Mouse (Mus musculus) spleen, adult 2 months (tissue): ENCODE measurements around the gene Kat7.

Source experiments
- CTCF ChIP-seq: fragments of 200-500 bp; IDR thresholded peaks from 2 replicates; pipeline ENCODE4 v1.5.1; 2011; ENCODE audit warnings: mild to moderate bottlenecking, inconsistent platforms; ENCODE audit not compliant: insufficient read depth, insufficient read length, insufficient replicate concordance; ENCODE audit errors: extremely low read depth
- POLR2A ChIP-seq: fragments of 200-500 bp; IDR thresholded peaks from 2 replicates; pipeline ENCODE4 v1.6.1; 2011; ENCODE audit warnings: low read depth, low read length, inconsistent platforms

DNA sequence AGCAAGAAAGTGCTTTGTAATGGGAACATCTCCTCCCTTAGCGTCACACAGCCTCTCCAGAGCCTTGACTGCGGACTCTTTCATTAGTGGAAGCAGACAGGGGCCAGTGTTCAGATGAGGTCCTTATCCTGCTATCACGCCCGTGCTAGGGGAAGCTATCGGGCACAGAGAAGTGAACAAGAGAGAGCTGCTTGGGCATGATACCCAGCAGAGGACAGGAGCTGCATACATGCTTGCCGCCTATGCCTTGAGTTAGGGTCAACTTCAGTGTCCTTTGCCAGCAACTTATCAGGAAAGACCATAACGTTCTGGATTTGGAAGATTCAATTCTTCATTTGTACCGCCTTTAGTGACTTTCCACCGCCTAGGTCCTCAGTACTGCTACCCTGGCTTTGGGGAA lies 23.8 kb upstream of the Kat7 start:
- no peak for TF ChIP-seq POLR2A
- TF ChIP-seq CTCF = no peak
